Mouse (Mus musculus): ENCODE measurements at regions not wholly inside any gene's neighbourhood (a gene's known extent, or its start where the extent isn't known, plus 50 kb on each side); places are given as distances from the start of the nearest gene placed in this dataset.
A peak's percentile ranks its signal among the peaks of the same experiment; 100 is the strongest.

DNA sequence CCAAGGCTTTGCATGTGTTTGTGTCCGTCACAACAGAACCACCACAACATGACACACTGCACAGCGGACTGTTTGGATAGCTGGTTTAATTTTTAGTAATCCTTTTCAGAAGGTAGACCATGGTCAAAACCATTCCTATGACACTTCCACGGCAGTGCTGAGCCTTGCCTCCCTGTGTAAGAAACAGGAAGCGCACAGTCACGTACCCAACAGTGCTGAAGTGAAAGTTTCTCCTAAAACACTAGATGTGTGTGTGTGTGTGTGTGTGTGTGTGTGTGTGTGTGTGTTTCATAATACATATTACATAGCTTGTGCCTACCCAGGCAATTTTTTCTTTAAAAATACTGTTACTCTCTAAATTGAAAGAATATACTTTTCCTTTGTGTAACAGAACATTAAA lies 331.0 kb downstream of the Foxa2 start:
- Histone ChIP-seq H3K27me3 (no peaks in the 10 kb centered on the region), H3K4me1 (replicated peaks) (peaks cover 3% of the 10 kb centered on the region; the same call in 1 of the 2 replicates), H3K4me2 (no peak overlapping the region), H3K9me3 (no peaks in the 10 kb centered on the region), H3K4me3 (no peak overlapping the region), H3K9ac (no peak overlapping the region), H3K27ac (replicated peaks) (no peak overlapping the region), H3K36me3 (no peaks in the 10 kb centered on the region)
- WGBS, result 90% methylated on average over 5 of the region's 5 CpGs
- no peak for ATAC-seq (ENCODE audit: low read depth)

DNA sequence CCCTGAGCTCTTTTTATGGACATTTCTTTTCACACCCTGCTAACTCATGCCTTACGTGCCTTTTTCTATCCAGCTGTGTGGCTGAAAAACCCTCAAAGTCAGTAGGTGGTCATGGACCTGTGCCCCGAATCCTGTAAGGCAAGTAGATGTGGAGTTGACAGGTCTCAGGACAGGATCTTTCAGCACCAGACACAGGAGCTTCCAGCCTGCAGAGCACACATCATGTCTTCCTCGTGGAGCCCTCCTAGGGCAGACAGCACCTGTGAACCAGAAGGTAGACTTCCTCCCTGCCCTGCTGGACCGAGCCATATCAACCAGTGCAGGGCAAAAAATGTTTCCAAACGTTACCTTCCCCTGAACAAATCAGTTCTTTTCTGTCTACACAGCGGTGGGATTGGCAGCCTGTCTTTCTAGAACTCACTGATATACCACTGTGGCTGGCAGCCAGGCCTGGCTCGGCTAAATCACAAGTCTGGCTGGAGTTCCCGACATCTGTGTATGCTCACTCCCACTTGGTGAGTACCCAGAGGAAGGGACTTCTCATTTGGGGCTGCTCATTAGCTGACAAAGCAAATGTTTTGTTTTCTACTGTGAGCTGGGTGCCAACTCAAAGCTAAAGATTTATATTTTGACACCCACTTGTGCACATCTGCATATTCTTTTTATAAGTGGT lies 336.0 kb downstream of the Foxa2 start:
- H3K4me2 ChIP-seq, result no peak overlapping the region
- no peak overlapping the region for H3K9ac ChIP-seq
- no peaks in the 10 kb centered on the region for H3K36me3 ChIP-seq
- H3K4me3 ChIP-seq, result no peak overlapping the region
- H3K4me1 ChIP-seq (replicated peaks), result 0 out of 2 replicates have a peak, but pooled peaks cover 5% of the 10 kb centered on the region
- no peaks in the 10 kb centered on the region for H3K27me3 ChIP-seq
- ATAC-seq (ENCODE audit: low read depth), result no peak
- 65% methylated on average over 8 of the region's 8 CpGs for WGBS
- no peaks in the 10 kb centered on the region for H3K9me3 ChIP-seq
- H3K27ac ChIP-seq (replicated peaks), result no peak overlapping the region

DNA sequence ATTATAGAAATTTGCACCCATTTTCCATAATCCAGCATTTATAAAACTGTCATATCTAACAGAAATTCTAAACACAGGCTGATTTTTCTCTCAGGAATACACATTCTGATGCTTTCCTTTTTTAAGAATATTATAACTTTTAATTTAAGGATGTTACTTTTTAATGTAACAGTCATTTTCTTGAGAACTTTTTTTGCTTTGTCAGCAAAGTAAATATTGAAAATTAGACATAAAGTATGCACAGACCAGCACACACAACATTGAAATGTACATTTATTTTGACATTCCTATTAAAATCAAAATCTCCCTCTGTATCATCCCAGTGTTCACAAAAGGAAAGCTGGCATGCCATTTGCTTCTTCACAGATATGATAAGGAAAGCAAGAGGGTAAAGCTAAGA lies 337.0 kb downstream of the Foxa2 start:
- H3K9me3 ChIP-seq, result no peaks in the 10 kb centered on the region
- no peak overlapping the region for H3K27ac ChIP-seq (replicated peaks)
- no peak for ATAC-seq (ENCODE audit: low read depth)
- no peaks in the 10 kb centered on the region for H3K27me3 ChIP-seq
- H3K4me2 ChIP-seq, result no peak overlapping the region
- H3K4me1 ChIP-seq (replicated peaks), result 0 out of 2 replicates have a peak, but pooled peaks cover 5% of the 10 kb centered on the region
- no peak overlapping the region for H3K9ac ChIP-seq
- H3K4me3 ChIP-seq, result no peak overlapping the region
- no peaks in the 10 kb centered on the region for H3K36me3 ChIP-seq

DNA sequence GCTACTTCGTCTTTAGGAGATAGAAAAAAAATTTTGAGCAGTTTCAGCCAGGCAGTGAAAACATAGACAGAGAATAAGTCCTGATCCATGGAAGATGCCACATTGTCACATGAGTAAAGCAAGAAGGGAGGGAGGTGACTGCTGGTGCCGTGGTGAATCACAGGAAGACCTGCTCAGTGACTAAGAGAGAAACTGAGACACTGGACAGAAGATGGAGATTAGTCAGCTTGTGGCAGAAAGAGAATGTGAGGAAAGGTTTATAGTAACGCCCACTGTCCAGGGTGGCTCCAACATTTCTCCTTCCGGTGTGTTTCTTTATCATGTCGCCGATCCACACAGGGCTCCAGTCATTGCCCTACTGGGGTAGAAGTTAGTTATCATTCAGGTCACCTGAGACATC lies 339.6 kb downstream of the Foxa2 start:
- WGBS, result 90% methylated on average over 6 of the region's 6 CpGs
- no peak overlapping the region for H3K9ac ChIP-seq
- ATAC-seq (ENCODE audit: low read depth), result no peak
- H3K4me2 ChIP-seq, result no peak overlapping the region
- 0 out of 2 replicates have a peak, but pooled peaks cover 5% of the 10 kb centered on the region for H3K4me1 ChIP-seq (replicated peaks)
- no peak overlapping the region for H3K4me3 ChIP-seq
- no peaks in the 10 kb centered on the region for H3K9me3 ChIP-seq
- H3K27ac ChIP-seq (replicated peaks), result no peak overlapping the region
- no peaks in the 10 kb centered on the region for H3K27me3 ChIP-seq
- no peaks in the 10 kb centered on the region for H3K36me3 ChIP-seq

DNA sequence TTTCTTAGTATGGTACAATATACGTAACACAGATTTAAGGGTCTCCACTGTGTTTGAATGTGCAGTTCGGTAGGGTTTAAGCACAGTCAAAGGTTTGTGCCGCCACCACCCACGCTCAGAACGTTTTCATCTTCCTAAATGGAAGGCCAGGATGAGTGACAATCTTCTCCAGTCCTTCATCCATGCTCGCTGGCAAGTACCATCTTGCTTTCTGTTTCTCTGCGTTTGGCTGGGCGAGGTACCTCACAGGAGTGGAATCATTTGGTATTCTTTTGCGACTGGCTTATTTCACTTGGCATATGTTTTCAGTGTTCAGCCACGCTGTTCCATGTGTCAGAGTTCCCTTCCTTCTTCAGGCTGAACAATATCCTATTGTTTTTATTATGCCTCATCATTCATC lies 342.3 kb downstream of the Pax1 start:
- no peak overlapping the region for H3K27ac ChIP-seq (replicated peaks)
- 80% methylated on average over 10 of the region's 10 CpGs for WGBS
- H3K9me3 ChIP-seq, result no peaks in the 10 kb centered on the region
- H3K9ac ChIP-seq, result no peak overlapping the region
- H3K36me3 ChIP-seq, result no peaks in the 10 kb centered on the region
- H3K4me3 ChIP-seq, result no peak overlapping the region
- no peaks in the 10 kb centered on the region for H3K27me3 ChIP-seq
- no peak for ATAC-seq (ENCODE audit: low read depth)
- H3K4me1 ChIP-seq (replicated peaks), result no peaks in the 10 kb centered on the region
- H3K4me2 ChIP-seq, result no peak overlapping the region

DNA sequence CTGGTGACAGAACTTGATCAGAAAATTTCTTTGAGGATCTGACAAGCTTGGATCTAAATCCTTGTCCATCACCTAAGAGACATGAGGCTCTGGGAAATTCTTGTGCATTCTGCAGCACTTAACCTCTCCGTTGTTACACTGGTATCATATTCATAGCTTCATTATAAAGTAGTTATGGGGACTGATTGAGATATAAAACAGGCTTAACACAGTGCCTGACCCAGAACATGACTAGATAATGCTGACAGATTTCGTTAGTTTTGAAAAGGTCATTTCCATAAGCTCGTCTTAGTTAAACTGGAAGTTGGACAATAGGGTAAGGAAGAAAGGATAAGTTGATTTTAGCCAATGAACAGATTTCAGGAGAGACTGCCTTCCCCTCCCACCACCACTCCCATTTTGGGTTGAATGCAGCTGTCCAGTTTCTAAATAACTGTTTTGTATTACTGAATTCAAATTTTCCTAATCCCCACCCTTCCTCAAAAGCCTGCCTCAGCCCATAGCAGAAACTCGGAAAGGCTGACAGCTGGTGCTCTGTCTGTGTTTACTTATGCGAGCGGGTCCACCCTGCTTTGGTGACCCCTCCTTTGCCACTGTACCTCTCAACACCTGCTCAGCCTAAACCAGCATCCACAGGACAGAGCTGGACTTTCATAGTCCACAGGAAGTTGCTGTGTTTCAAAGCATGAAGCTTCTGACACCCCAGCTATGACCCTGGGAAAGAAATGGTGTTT lies 340.8 kb downstream of the Pax1 start:
- H3K27ac ChIP-seq (replicated peaks), result no peak overlapping the region

DNA sequence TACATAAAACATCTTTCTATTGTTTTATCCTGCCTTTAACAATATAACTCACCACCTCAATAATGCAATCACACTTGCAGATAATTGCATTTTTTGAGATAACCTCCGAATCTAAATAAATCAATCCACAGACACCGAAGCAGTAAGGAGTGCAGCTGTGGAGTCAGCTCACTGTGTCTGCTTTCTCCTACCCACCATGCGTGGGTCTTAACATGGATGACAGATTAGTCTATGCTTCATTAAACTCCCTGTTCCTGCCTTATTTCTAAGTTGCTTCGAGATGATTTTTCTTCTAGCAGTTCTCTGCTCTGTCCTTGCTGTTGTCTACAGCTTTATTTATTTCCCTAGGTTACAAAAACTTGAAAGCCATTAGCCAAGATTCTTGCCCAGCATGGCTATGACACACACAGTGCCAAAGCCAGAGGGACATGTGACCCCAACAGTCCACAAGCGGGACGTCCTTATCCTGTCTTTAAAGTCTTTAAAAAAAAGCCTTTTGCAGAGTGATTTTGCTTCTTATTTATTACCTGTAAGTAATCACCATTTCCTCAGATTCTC lies 337.9 kb downstream of the Pax1 start:
- no peaks in the 10 kb centered on the region for H3K4me1 ChIP-seq (replicated peaks)
- H3K9me3 ChIP-seq, result no peaks in the 10 kb centered on the region
- no peaks in the 10 kb centered on the region for H3K27me3 ChIP-seq
- no peak overlapping the region for H3K27ac ChIP-seq (replicated peaks)
- 31% methylated on average over 6 of the region's 6 CpGs for WGBS
- H3K4me3 ChIP-seq, result no peak overlapping the region
- no peaks in the 10 kb centered on the region for H3K36me3 ChIP-seq
- H3K9ac ChIP-seq, result no peak overlapping the region
- ATAC-seq (ENCODE audit: low read depth), result no peak
- H3K4me2 ChIP-seq, result no peak overlapping the region

More for the DNA sequence above, 340.8 kb downstream of the Pax1 start:
- Histone ChIP-seq H3K4me3 (no peak overlapping the region), H3K27me3 (no peaks in the 10 kb centered on the region), H3K4me1 (replicated peaks) (no peaks in the 10 kb centered on the region), H3K9ac (no peak overlapping the region), H3K9me3 (no peaks in the 10 kb centered on the region), H3K4me2 (no peak overlapping the region), H3K36me3 (no peaks in the 10 kb centered on the region)
- 57% methylated on average over 6 of the region's 6 CpGs for WGBS
- no peak for ATAC-seq (ENCODE audit: low read depth)

DNA sequence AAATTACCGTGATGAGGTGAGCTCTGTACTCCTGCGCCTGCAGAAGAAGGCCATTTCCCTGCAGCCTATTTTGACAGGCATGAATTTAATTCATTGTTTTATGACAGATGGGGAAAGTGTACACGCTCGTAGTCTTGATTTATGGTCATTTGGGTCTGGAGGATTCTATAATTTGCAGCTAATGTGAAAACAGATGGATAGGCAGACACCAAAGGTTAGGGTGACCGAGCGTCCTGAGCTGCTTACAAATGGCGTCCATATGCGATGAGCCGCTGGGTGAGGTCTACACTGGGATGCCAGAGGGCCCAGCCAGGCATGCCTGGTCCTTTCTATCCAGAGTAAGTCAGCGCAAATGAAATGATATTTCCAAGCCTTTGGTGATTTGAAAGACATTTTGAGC lies 330.2 kb downstream of the Pax1 start:
- Histone ChIP-seq H3K4me1 (replicated peaks) (peaks cover 11% of the 10 kb centered on the region), H3K9ac (no peak overlapping the region), H3K27ac (replicated peaks) (peak overlapping the region; percentile 38; the same call in 1 of the 2 replicates), H3K27me3 (0 out of 2 replicates have a peak, but pooled peaks cover 3% of the 10 kb centered on the region), H3K9me3 (no peaks in the 10 kb centered on the region), H3K36me3 (no peaks in the 10 kb centered on the region), H3K4me2 (no peak overlapping the region), H3K4me3 (no peak overlapping the region)
- 39% methylated on average over 10 of the region's 10 CpGs for WGBS
- ATAC-seq (ENCODE audit: low read depth), result peak; percentile 49; the same call in 1 of the 2 replicates

DNA sequence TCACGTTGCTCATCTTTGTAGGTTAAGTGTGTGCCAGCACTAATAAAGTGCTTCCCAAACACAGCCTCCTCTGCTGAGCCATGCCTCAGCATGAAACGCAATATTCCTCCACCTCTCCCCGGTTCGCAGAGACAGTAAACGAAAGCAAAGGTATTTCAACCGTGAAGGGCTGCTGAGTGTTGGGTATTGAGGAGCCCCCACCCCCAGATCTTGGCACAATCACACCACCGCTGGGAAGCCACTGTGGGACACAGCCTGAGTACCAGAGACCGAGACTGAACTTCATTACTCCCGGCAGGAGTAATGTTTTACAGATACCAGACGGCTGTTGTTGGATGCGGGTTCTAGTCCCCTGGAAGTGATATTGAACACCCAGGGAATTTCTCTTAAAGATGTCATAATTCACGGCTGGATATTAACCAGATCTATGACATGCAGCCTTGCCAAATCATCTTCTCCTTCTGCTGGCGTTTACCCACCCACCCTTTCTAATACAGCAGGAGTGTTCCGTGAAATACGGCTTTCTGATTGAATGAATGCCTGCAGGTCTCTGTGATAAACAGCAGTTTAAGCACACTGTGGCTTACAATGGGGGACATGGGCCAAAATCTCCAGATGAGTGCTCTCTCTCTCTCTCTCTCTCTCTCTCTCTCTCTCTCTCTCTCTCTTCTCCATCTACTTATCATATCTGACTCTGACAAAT lies 328.9 kb downstream of the Pax1 start:
- no peak overlapping the region for H3K9ac ChIP-seq
- peaks cover 11% of the 10 kb centered on the region for H3K4me1 ChIP-seq (replicated peaks)
- no peak overlapping the region for H3K4me2 ChIP-seq
- H3K27me3 ChIP-seq, result 0 out of 2 replicates have a peak, but pooled peaks cover 4% of the 10 kb centered on the region
- no peak overlapping the region for H3K4me3 ChIP-seq
- 44% methylated on average over 15 of the region's 15 CpGs for WGBS
- no peak overlapping the region for H3K27ac ChIP-seq (replicated peaks)
- peak; percentile 64 for ATAC-seq (ENCODE audit: low read depth)
- H3K36me3 ChIP-seq, result no peaks in the 10 kb centered on the region
- no peaks in the 10 kb centered on the region for H3K9me3 ChIP-seq

DNA sequence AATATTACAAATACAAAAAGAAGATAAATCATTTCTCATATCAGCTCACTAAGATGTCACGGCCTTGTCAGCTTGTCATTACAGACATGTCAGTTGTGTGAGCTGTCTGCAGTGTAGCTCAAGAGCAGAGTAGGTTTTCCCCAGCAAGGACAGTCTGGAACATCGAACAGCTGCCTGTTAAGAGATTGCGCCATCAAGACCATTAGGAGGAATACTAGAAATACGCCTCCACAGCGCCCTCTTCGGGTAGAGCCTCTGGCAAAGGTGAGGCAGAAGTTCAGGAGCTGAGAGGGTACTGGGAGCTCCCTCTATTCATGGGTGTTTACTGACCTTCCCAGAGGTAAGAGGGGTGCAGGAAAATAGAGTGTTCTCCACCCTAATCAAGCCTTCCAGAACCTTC lies 327.0 kb downstream of the Pax1 start:
- Histone ChIP-seq H3K27me3 (0 out of 2 replicates have a peak, but pooled peaks cover 4% of the 10 kb centered on the region), H3K4me2 (no peak overlapping the region), H3K4me1 (replicated peaks) (peaks cover 11% of the 10 kb centered on the region), H3K4me3 (no peak overlapping the region), H3K27ac (replicated peaks) (no peak overlapping the region), H3K9me3 (no peaks in the 10 kb centered on the region), H3K36me3 (no peaks in the 10 kb centered on the region), H3K9ac (no peak overlapping the region; the same call in 1 of the 2 replicates)
- no peak for ATAC-seq (ENCODE audit: low read depth)
- 17% methylated on average over 6 of the region's 6 CpGs for WGBS

DNA sequence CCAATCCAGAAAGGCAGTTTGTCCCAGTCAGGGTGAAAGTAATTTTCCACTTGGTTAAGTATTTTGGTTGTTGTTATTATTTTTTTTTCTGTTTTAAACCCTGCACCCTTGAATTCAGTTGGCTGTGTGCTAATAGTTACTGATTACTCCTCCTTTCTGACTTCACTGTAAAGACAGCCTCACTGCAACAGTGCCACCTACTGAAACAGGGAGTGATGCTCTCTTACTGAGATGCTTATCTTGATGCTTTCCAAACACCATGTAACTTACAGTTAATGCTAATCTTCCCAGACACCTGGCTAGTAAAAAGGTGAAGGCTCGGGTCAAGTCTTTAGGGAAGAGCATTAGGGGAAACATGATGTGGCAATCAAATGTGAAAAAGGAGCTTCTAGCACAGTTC lies 294.9 kb downstream of the Pax1 start:
- no peak for ATAC-seq (ENCODE audit: low read depth)

DNA sequence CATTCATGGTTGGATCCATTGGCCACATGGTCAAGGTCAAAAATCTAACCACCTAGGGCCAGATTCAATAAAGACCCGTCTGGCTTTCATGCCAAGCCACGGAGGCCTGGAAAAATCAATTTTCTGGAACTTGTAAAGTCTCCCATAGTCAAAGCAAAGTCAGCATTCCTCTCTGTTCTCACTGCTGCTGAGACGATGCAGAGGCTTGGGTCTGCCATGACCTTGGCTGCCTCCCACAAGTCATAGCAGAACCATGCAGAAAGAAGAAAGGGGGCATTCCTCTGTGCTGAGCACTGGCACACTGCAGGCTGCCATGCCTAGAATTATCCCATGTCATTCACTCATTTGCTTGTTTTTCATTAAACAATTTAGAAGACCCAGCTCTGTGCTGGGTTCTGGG lies 288.5 kb downstream of the Pax1 start:
- no peaks in the 10 kb centered on the region for H3K36me3 ChIP-seq
- no peak for ATAC-seq (ENCODE audit: low read depth)
- H3K9ac ChIP-seq, result no peak overlapping the region
- no peak overlapping the region for H3K27ac ChIP-seq (replicated peaks)
- no peak overlapping the region for H3K4me2 ChIP-seq
- WGBS, result 46% methylated on average over 3 of the region's 3 CpGs
- no peaks in the 10 kb centered on the region for H3K27me3 ChIP-seq
- no peak overlapping the region for H3K4me3 ChIP-seq
- H3K9me3 ChIP-seq, result no peaks in the 10 kb centered on the region
- no peaks in the 10 kb centered on the region for H3K4me1 ChIP-seq (replicated peaks)

More for the DNA sequence above, 294.9 kb downstream of the Pax1 start:
- H3K4me3 ChIP-seq, result no peak overlapping the region
- no peaks in the 10 kb centered on the region for H3K4me1 ChIP-seq (replicated peaks)
- H3K9ac ChIP-seq, result no peak overlapping the region
- no peaks in the 10 kb centered on the region for H3K36me3 ChIP-seq
- no peak overlapping the region for H3K27ac ChIP-seq (replicated peaks)
- H3K9me3 ChIP-seq, result no peaks in the 10 kb centered on the region
- H3K4me2 ChIP-seq, result no peak overlapping the region
- H3K27me3 ChIP-seq, result no peaks in the 10 kb centered on the region
- WGBS, result 35% methylated on average over 1 of the region's 1 CpGs
